In genomic region chr12:32884356-32884755, GRCm38 (mm10) we compare ENCODE assay signal across 9 mouse cellular contexts.
DNase-seq lines count a peak whose midpoint lies in the region; TF ChIP-seq lines count a peak whose summit lies in the region.
"Had no signal": no experiment of that assay in that cellular context is flagged by ENCODE, and none has a peak within 500 bp of the region (broad histone marks: within the 10 kb centered on the region; RNA-seq: fewer than 3 reads in every experiment).

No protein-coding gene starts in this region.

- no peaks in the 10 kb centered on the region for H3K4me1 ChIP-seq in thymus, adult 2 months (replicated peaks; ENCODE audit: control insufficient read depth, insufficient read depth, low read length)

- peak; percentile 30 to 38 for DNase-seq in adrenal gland, adult (ENCODE audit: inconsistent age in 2 of 2, low spot score in 1 of 2)
- DNase-seq in adrenal gland, postnatal 4 days (ENCODE audit: low spot score in 2 of 2), result no peak
- DNase-seq in layer of hippocampus, postnatal 10 days (ENCODE audit: low spot score in 2 of 2), result peak; percentile 19 to 28
- DNase-seq in layer of hippocampus, adult 18-20 months (ENCODE audit: low spot score in 2 of 2), result no peak
- DNase-seq in gastrocnemius, adult 2 months, result peak; percentile 77
- DNase-seq in heart, postnatal 36 days, result peak; percentile 63 to 65
- no peak for DNase-seq in thymus, adult 2 months
- no peak for DNase-seq in T-cell, adult 2 months (ENCODE audit: low spot score)
- DNase-seq: thymus, postnatal 14 days had no signal

- no peak for TF ChIP-seq POLR2A in thymus, adult 2 months (IDR thresholded peaks at IDR 0.05; ENCODE audit: control insufficient read depth, extremely low read depth, insufficient read depth, low read length, poor library complexity)

- H3K27ac ChIP-seq in gastrocnemius, adult 2 months, result peak overlapping the region; percentile 87
- no peak overlapping the region for H3K27ac ChIP-seq in thymus, adult 2 months (ENCODE audit: control insufficient read depth, insufficient read depth, low read length)

- intact Hi-C loops in gastrocnemius, adult 2 months (cut with DNase I), result no loop called here
- intact Hi-C loops in heart, postnatal 36 days (cut with DNase I), result no loop called here

- TF ChIP-seq CTCF in gastrocnemius, adult 2 months (IDR thresholded peaks at IDR 0.05), result no peak
- no peak for TF ChIP-seq CTCF in thymus, adult 2 months (IDR thresholded peaks at IDR 0.05; ENCODE audit: borderline replicate concordance, control insufficient read depth, extremely low read depth, insufficient read depth, low read length, poor library complexity)

- 94% methylated on average over 9 of the region's 9 CpGs for WGBS in thymus, adult 2 months

- no peaks in the 10 kb centered on the region for H3K27me3 ChIP-seq in thymus, adult 2 months (ENCODE audit: control insufficient read depth, insufficient read depth, low read length)

- H3K36me3 ChIP-seq in thymus, adult 2 months (ENCODE audit: control insufficient read depth, insufficient read depth, low read length), result no peaks in the 10 kb centered on the region

- no peak overlapping the region for H3K4me3 ChIP-seq in gastrocnemius, adult 2 months
- no peak overlapping the region for H3K4me3 ChIP-seq in thymus, adult 2 months (ENCODE audit: control insufficient read depth, insufficient read depth, low read length)

Comparison
In these comparisons a context has a peak if more than half of its experiments do, and no peak if none do; other contexts are left out.
1. DNase-seq: peak in adrenal gland, adult (2 of 2), layer of hippocampus, postnatal 10 days (2 of 2), gastrocnemius, adult 2 months (single experiment) and heart, postnatal 36 days (2 of 2); none in adrenal gland, postnatal 4 days (0 of 2), layer of hippocampus, adult 18-20 months (0 of 2), thymus, adult 2 months (single experiment) and T-cell, adult 2 months (single experiment).